Mouse (Mus musculus) telencephalon, adult 2 months (tissue): ENCODE measurements around the gene Sdk1.

Source experiments
- DNase-seq: peaks from one replicate; pipeline ENCODE4 v3.0.0-alpha.2; 2011; ENCODE audit warnings: low read depth, low spot score

Sdk1 gene

GRCm38 (mm10) chr5:141994192-141994591 lies 752.9 kb downstream of the Sdk1 start:
- DNase-seq: no peak

GRCm38 (mm10) chr5:142000247-142000646 lies 759.0 kb downstream of the Sdk1 start:
- DNase-seq: no peak

GRCm38 (mm10) chr5:142001131-142001530 lies 759.8 kb downstream of the Sdk1 start:
- DNase-seq: no peak

- no peak for DNase-seq
Measured at GRCm38 (mm10) chr5:142001973-142002372, 760.7 kb downstream of the Sdk1 start.

- DNase-seq: no peak
Measured at GRCm38 (mm10) chr5:142010189-142010588, 768.9 kb downstream of the Sdk1 start.

GRCm38 (mm10) chr5:142017001-142017400 lies 775.7 kb downstream of the Sdk1 start:
- DNase-seq: no peak

GRCm38 (mm10) chr5:142022877-142023580 lies 781.7 kb downstream of the Sdk1 start:
- DNase-seq: no peak

- no peak for DNase-seq
Measured at GRCm38 (mm10) chr5:142024448-142024847, 783.2 kb downstream of the Sdk1 start.

GRCm38 (mm10) chr5:142036536-142036935 lies 795.2 kb downstream of the Sdk1 start:
- DNase-seq: peak; percentile 26

GRCm38 (mm10) chr5:142039236-142039635 lies 797.9 kb downstream of the Sdk1 start:
- DNase-seq: no peak

- DNase-seq: no peak
Measured at GRCm38 (mm10) chr5:142039891-142040530, 798.7 kb downstream of the Sdk1 start.

- DNase-seq: no peak
Measured at GRCm38 (mm10) chr5:142041226-142041802, 800.0 kb downstream of the Sdk1 start.

- no peak for DNase-seq
Measured at GRCm38 (mm10) chr5:142061781-142062180, 820.5 kb downstream of the Sdk1 start.

- DNase-seq: no peak
Measured at GRCm38 (mm10) chr5:142071322-142071721, 830.0 kb downstream of the Sdk1 start.

GRCm38 (mm10) chr5:142073901-142074300 lies 832.6 kb downstream of the Sdk1 start:
- DNase-seq: no peak

- DNase-seq: peak; percentile 67
Measured at GRCm38 (mm10) chr5:142074561-142075500, 833.5 kb downstream of the Sdk1 start.

GRCm38 (mm10) chr5:142080661-142081060 lies 839.4 kb downstream of the Sdk1 start:
- no peak for DNase-seq

GRCm38 (mm10) chr5:142081076-142081475 lies 839.8 kb downstream of the Sdk1 start:
- no peak for DNase-seq

- no peak for DNase-seq
Measured at GRCm38 (mm10) chr5:142096377-142096841, 855.1 kb downstream of the Sdk1 start.

GRCm38 (mm10) chr5:142100176-142100575 lies 858.9 kb downstream of the Sdk1 start:
- no peak for DNase-seq

- DNase-seq: peak; percentile 8
Measured at GRCm38 (mm10) chr5:142107434-142107833, 866.1 kb downstream of the Sdk1 start.

- DNase-seq: no peak
Measured at GRCm38 (mm10) chr5:142111989-142112388, 870.7 kb downstream of the Sdk1 start.
